Mouse (Mus musculus) CH12.LX (cell line): ENCODE results near the gene Cntrob. TPM values are rescaled to one million over a fixed set of nuclear protein-coding genes. Genes with fewer than 3 reads are reported as not detected.

Experiments used
- DNase-seq: peaks from one replicate; pipeline ENCODE4 v3.0.0-alpha.2; 2013; ENCODE audit errors: extremely low read depth
- H3K27ac ChIP-seq: 2 replicates; pipeline ENCODE4 v1.5.1; 2012; ENCODE audit warnings: low read depth, mild to moderate bottlenecking, control low read depth, moderate library complexity; ENCODE audit not compliant: insufficient read depth
- H3K27me3 ChIP-seq: replicated peaks from 2 replicates; pipeline ENCODE3; 2012; ENCODE audit warnings: inconsistent platforms
- H3K36me3 ChIP-seq, 2 experiments: replicated peaks in 1 of 2; 2 replicates each; pipeline versions ENCODE3 to v1.6.1; 2012; ENCODE audit warnings: inconsistent platforms in 1 of 2, low read length in 1 of 2, mild to moderate bottlenecking in 1 of 2, mixed read lengths in 1 of 2, moderate library complexity in 1 of 2; ENCODE audit not compliant: control insufficient read depth in 1 of 2, insufficient read depth in 1 of 2
- H3K4me1 ChIP-seq, 2 experiments: 2 replicates each; pipeline ENCODE4 v1.6.1; 2012; ENCODE audit warnings: inconsistent platforms in 1 of 2, moderate library complexity in 1 of 2; ENCODE audit not compliant: insufficient read depth in 2 of 2, control insufficient read depth in 1 of 2
- H3K4me2 ChIP-seq: 2 replicates; pipeline ENCODE4 v1.6.1; 2012; ENCODE audit warnings: low read depth, mild to moderate bottlenecking, control low read depth; ENCODE audit not compliant: poor library complexity, insufficient read depth, severe bottlenecking
- H3K4me3 ChIP-seq, 3 experiments: fragments of 150-350 bp in 1 of 3; sonication (generic) in 1 of 3; replicated peaks in 1 of 3; 2 replicates each; pipeline versions ENCODE3 to v1.5.1; 2011 to 2012; ENCODE audit warnings: low read depth in 2 of 3, low read length in 2 of 3, mild to moderate bottlenecking in 2 of 3, moderate library complexity in 2 of 3, control low read depth in 1 of 3, improper control_type of control experiment in 1 of 3, inconsistent platforms in 1 of 3, mixed read lengths in 1 of 3; ENCODE audit not compliant: poor library complexity in 1 of 3
- H3K79me2 ChIP-seq: replicated peaks from 2 replicates; pipeline ENCODE4 v1.6.1; 2012; ENCODE audit warnings: mild to moderate bottlenecking, moderate library complexity; ENCODE audit not compliant: control insufficient read depth, poor library complexity, insufficient read depth, severe bottlenecking; ENCODE audit errors: extremely low read depth
- H3K9ac ChIP-seq: 2 replicates; pipeline ENCODE4 v1.6.1; 2012; ENCODE audit warnings: low read depth, mild to moderate bottlenecking, control low read depth, moderate library complexity; ENCODE audit not compliant: insufficient read depth
- H3K9me3 ChIP-seq: replicated peaks from 2 replicates; pipeline ENCODE3; 2012; ENCODE audit warnings: low read length, inconsistent platforms, mixed read lengths
- BHLHE40 ChIP-seq: IDR thresholded peaks from 2 replicates; pipeline ENCODE4 v1.6.1; 2011; ENCODE audit warnings: mild to moderate bottlenecking, low read depth, low read length, improper control_type of control experiment
- CHD2 ChIP-seq: IDR thresholded peaks from 2 replicates; pipeline ENCODE4 v1.6.1; 2011; ENCODE audit warnings: low read length, improper control_type of control experiment
- CTCF ChIP-seq, 2 experiments: IDR thresholded peaks in 1 of 2; conservative IDR thresholded peaks in 1 of 2; 2 replicates each; pipeline ENCODE4 v1.5.1; 2011 to 2012; ENCODE audit warnings: low read depth in 2 of 2, low read length in 2 of 2, improper control_type of control experiment in 1 of 2, inconsistent platforms in 1 of 2, mild to moderate bottlenecking in 1 of 2, moderate library complexity in 1 of 2
- ELF1 ChIP-seq: IDR thresholded peaks from 2 replicates; pipeline ENCODE4 v1.6.1; 2014; ENCODE audit warnings: low read depth, mild to moderate bottlenecking, inconsistent platforms, low read length, improper control_type of control experiment
- EP300 ChIP-seq: IDR thresholded peaks from 2 replicates; pipeline ENCODE4 v1.6.1; 2011; ENCODE audit warnings: low read length, improper control_type of control experiment
- ETS1 ChIP-seq: conservative IDR thresholded peaks from 2 replicates; pipeline ENCODE4 v1.6.1; 2012; ENCODE audit warnings: low read depth, mild to moderate bottlenecking, inconsistent platforms, low read length, improper control_type of control experiment, moderate library complexity
- HCFC1 ChIP-seq: IDR thresholded peaks from 2 replicates; pipeline ENCODE4 v1.6.1; 2012; ENCODE audit warnings: low read depth, mild to moderate bottlenecking, inconsistent platforms, low read length, improper control_type of control experiment
- IRF4 ChIP-seq: IDR thresholded peaks from 2 replicates; pipeline ENCODE4 v1.6.1; 2014; ENCODE audit warnings: low read depth, mild to moderate bottlenecking, inconsistent platforms, low read length, improper control_type of control experiment
- JUN ChIP-seq: IDR thresholded peaks from 2 replicates; pipeline ENCODE4 v1.6.1; 2011; ENCODE audit warnings: low read depth, mild to moderate bottlenecking, low read length, improper control_type of control experiment, moderate library complexity; ENCODE audit not compliant: insufficient read depth
- MAFK ChIP-seq: IDR thresholded peaks from 2 replicates; pipeline ENCODE4 v1.6.1; 2011; ENCODE audit warnings: low read length, improper control_type of control experiment; ENCODE audit not compliant: insufficient replicate concordance
- MAX ChIP-seq: IDR thresholded peaks from 2 replicates; pipeline ENCODE4 v1.6.1; 2011; ENCODE audit warnings: low read length, improper control_type of control experiment
- MAZ ChIP-seq: IDR thresholded peaks from 2 replicates; pipeline ENCODE4 v1.6.1; 2012; ENCODE audit warnings: low read depth, mild to moderate bottlenecking, inconsistent platforms, low read length, improper control_type of control experiment, moderate library complexity
- MYC ChIP-seq: IDR thresholded peaks from 2 replicates; pipeline ENCODE4 v1.6.1; 2011; ENCODE audit warnings: low read depth, mild to moderate bottlenecking, improper control_type of control experiment, low read length
- NELFE ChIP-seq: IDR thresholded peaks from 2 replicates; pipeline ENCODE4 v1.6.1; 2011; ENCODE audit warnings: low read depth, low read length, improper control_type of control experiment
- POLR2AphosphoS2 ChIP-seq: IDR thresholded peaks from 2 replicates; pipeline ENCODE4 v1.6.1; 2011; ENCODE audit warnings: low read depth, low read length, improper control_type of control experiment
- RAD21 ChIP-seq: IDR thresholded peaks from 2 replicates; pipeline ENCODE4 v1.6.1; 2011; ENCODE audit warnings: low read depth, mild to moderate bottlenecking, low read length, improper control_type of control experiment, moderate library complexity
- RCOR1 ChIP-seq: conservative IDR thresholded peaks from 2 replicates; pipeline ENCODE4 v1.6.1; 2012; ENCODE audit warnings: low read depth, mild to moderate bottlenecking, inconsistent platforms, low read length, improper control_type of control experiment
- TBP ChIP-seq: conservative IDR thresholded peaks from 2 replicates; pipeline ENCODE4 v1.6.1; 2011; ENCODE audit warnings: low read depth, low read length, improper control_type of control experiment
- USF2 ChIP-seq: conservative IDR thresholded peaks from 2 replicates; pipeline ENCODE4 v1.6.1; 2011; ENCODE audit warnings: low read depth, low read length, improper control_type of control experiment
- ZC3H11A ChIP-seq: IDR thresholded peaks from 2 replicates; pipeline ENCODE4 v1.6.1; 2012; ENCODE audit warnings: low read depth, mild to moderate bottlenecking, inconsistent platforms, low read length, improper control_type of control experiment
- ZNF384 ChIP-seq: IDR thresholded peaks from 2 replicates; pipeline ENCODE4 v1.6.1; 2012; ENCODE audit warnings: low read depth, low read length, improper control_type of control experiment, inconsistent platforms
- dilution Hi-C: fragments of 300-500 bp; cut with MboI; formaldehyde crosslinking; loops from 2 replicates; pipeline ENCODE4 v1.14.3; 2020; ENCODE audit warnings: low sequenced_read_pairs; ENCODE audit not compliant: extremely low pct_unique_long_range_greater_than_20kb, extremely low pct_ligation_motif_present
- in situ Hi-C: fragments of 300-500 bp; cut with MboI; formaldehyde crosslinking; loops from 3 replicates; pipeline ENCODE4 v1.14.3; 2019; ENCODE audit warnings: low sequenced_read_pairs, low pct_ligation_motif_present, low pct_unique_long_range_greater_than_20kb, mixed read lengths
- polyA plus RNA-seq: library from polyadenylated mRNA; unstranded; fragments of >175 nt; gene quantifications from 2 replicates; pipeline ENCODE4 v1.2.1, GENCODE M21; 2012; ENCODE audit warnings: low read depth; ENCODE audit not compliant: insufficient read length
- total RNA-seq, 2 experiments: library from RNA; depleted of rRNA; stranded (reverse); fragments of 300-350 nt in 1 of 2; fragments of >200 nt in 1 of 2; gene quantifications; 2 replicates each; pipeline ENCODE4 v1.2.3; 2012 to 2014

Gene Cntrob
- total and polyA plus RNA-seq, 3 experiments: 16.4 to 36.6 (median 18.9) TPM

DNA sequence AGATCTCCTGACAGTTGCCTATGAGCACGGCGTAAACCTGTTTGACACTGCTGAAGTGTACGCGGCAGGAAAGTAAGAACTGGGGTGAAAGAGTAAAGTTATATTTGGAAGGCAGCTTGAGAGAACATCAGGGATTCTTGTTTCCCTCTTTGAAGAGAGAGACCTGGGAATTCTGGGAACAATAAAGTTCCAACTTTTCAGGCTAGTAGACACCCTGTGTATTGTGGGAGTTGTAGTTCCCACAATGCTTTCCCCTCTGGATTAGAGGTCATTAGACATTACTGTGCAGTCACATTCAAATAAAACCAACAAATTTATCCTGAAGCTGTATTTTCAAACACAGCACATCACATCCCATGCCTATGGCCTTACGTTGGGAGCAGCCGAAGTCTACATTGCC is 4.9 kb upstream of the Cntrob start:
- in situ Hi-C loops: no loop called here
- Histone ChIP-seq H3K9ac (no peak overlapping the region), H3K27ac (no peak overlapping the region), H3K79me2 (no peaks in the 10 kb centered on the region), H3K36me3 (no peaks in the 10 kb centered on the region), H3K4me2 (no peak overlapping the region), H3K27me3 (peaks cover 39% of the 10 kb centered on the region), H3K9me3 (no peaks in the 10 kb centered on the region), H3K4me1 (peaks cover 14 to 35% of the 10 kb centered on the region in 2 experiments), H3K4me3 (no peak overlapping the region)
- no peak for DNase-seq
- TF ChIP-seq ZNF384 (no peak), HCFC1 (no peak), USF2 (no peak), CHD2 (no peak), POLR2AphosphoS2 (no peak), ZC3H11A (no peak), MAZ (no peak), ETS1 (no peak)
- dilution Hi-C loops: no loop called here

DNA sequence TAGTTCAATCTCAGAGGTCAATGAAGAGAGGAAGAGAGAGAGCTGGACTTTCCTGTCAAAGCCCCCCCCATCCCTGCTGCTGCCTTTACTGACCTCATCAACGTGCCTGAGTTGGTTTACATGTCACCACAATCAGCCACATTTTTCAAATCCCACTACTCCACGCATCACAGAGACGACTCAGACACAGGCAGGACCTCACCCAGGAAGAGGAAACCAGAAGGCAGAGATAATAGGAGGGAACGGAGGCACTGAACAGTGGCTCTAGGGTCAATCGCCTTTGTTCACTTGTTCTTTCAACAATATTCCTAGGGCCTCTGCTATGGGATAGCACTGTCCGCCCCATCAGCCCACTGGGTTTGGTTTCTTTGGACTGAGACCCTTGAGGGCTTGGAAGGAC is 4.1 kb upstream of the Cntrob start:
- Histone ChIP-seq H3K4me3 (no peak overlapping the region), H3K27me3 (peaks cover 39% of the 10 kb centered on the region), H3K36me3 (no peaks in the 10 kb centered on the region), H3K27ac (no peak overlapping the region), H3K9me3 (no peaks in the 10 kb centered on the region), H3K79me2 (no peaks in the 10 kb centered on the region), H3K4me2 (no peak overlapping the region), H3K9ac (no peak overlapping the region), H3K4me1 (peaks cover 12 to 32% of the 10 kb centered on the region in 2 experiments)
- dilution Hi-C loops: no loop called here
- DNase-seq: no peak
- TF ChIP-seq ZC3H11A: no peak
- TF ChIP-seq IRF4: no peak
- no peak for TF ChIP-seq ELF1
- no peak for TF ChIP-seq POLR2AphosphoS2
- TF ChIP-seq NELFE: no peak
- TF ChIP-seq EP300: no peak
- TF ChIP-seq JUN: no peak
- no peak for TF ChIP-seq MYC
- TF ChIP-seq BHLHE40: no peak
- TF ChIP-seq RAD21: no peak
- no peak for TF ChIP-seq USF2
- TF ChIP-seq CTCF (conservative IDR thresholded peaks at IDR 0.05 in 1 of 2, IDR thresholded peaks at IDR 0.05 in 1 of 2; ENCODE audit: low read depth in 2 of 2, low read length in 2 of 2): no peak
- no peak for TF ChIP-seq HCFC1
- no peak for TF ChIP-seq RCOR1
- TF ChIP-seq MAX: no peak
- TF ChIP-seq TBP: no peak
- no peak for TF ChIP-seq MAFK
- in situ Hi-C loops: no loop called here
